Comparison of ENCODE assay signal across 8 mouse cellular contexts in the genomic region with DNA sequence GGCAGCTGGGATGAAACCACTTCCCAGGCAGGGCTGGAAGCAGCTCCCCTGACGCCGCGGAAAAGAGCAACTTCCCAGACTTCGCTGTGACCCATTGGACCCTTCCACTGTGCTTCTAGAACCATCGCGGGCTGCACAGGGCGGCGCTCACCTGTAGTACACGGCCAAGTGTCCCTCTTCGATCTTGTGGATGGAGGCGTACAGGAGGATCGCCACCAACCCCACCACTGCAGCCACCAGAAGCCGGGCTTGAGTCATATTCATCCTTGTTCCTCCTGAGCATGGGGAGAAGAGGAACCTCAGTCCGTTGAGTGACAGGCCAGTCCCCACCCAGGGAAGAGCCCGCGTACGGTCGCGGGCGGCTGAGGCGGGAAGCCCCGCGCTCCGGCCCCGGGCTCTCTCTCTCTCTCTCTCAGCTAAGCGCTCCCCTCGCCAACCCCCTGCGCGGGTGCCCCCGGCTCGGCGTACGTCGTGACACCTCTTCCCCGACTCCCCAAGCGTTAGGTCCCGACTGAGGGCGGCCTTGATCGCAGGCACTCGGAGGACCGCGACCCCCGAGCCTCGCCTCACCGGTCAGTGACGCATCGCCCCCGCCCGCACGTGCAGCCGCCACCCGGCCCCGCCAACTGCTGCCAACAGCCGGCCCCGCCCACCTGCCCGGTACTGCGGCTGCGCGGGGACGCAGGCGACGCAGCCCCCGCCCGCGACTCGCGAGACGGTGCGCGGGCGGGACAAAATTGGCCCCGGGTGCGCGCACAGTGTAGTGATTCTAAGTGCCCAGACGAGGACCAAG. TPM values are rescaled to one million over a fixed set of nuclear protein-coding genes. Genes with fewer than 3 reads are reported as not detected.
DNase-seq lines count a peak whose midpoint lies in the region; ATAC-seq and TF ChIP-seq lines count a peak whose summit lies in the region.

Erlin1 (minus strand) TSS at position 665 of the 793 bp plus-strand sequence.

- peak within 1 kb of the TSS; percentile 81 for H3K4me3 ChIP-seq in hindbrain, embryonic 10.5 days
- H3K4me3 ChIP-seq in lung, embryonic 16.5 days (ENCODE audit: low read length), result peak within 1 kb of the TSS; percentile 87
- peak within 1 kb of the TSS; percentile 79 for H3K4me3 ChIP-seq in thymus, adult 2 months (ENCODE audit: control insufficient read depth, insufficient read depth, low read length)

- H3K4me1 ChIP-seq in hindbrain, embryonic 10.5 days (replicated peaks), result peaks cover 25% of the 10 kb centered on the region
- H3K4me1 ChIP-seq in lung, embryonic 16.5 days (replicated peaks; ENCODE audit: control insufficient read depth, insufficient read depth, low read length), result peaks cover 14% of the 10 kb centered on the region
- no peaks in the 10 kb centered on the region for H3K4me1 ChIP-seq in thymus, adult 2 months (replicated peaks; ENCODE audit: control insufficient read depth, insufficient read depth, low read length)

- peak within 1 kb of the TSS; percentile 88 for H3K27ac ChIP-seq in hindbrain, embryonic 10.5 days
- H3K27ac ChIP-seq in lung, embryonic 16.5 days (ENCODE audit: low read length), result peak within 1 kb of the TSS; percentile 65
- H3K27ac ChIP-seq in thymus, adult 2 months (ENCODE audit: control insufficient read depth, insufficient read depth, low read length), result no peak within 1 kb of the TSS

- TF ChIP-seq CTCF in thymus, adult 2 months (IDR thresholded peaks at IDR 0.05; ENCODE audit: borderline replicate concordance, control insufficient read depth, extremely low read depth, insufficient read depth, low read length, poor library complexity), result no peak

- peak within 1 kb of the TSS; percentile 81 for H3K9ac ChIP-seq in lung, embryonic 16.5 days (ENCODE audit: low read length)

- under 1% methylated on average over 75 of the region's 75 CpGs for WGBS in hindbrain, embryonic 10.5 days
- WGBS in lung, embryonic 16.5 days, result under 1% methylated on average over 74 of the region's 75 CpGs
- under 1% methylated on average over 75 of the region's 75 CpGs for WGBS in thymus, adult 2 months

- peak within 1 kb of the TSS; percentile 67 for H3K4me2 ChIP-seq in lung, embryonic 16.5 days (ENCODE audit: low read depth, low read length)

- peak; percentile 78 for ATAC-seq in frontal cortex, adult (ENCODE audit: low TSS enrichment)
- ATAC-seq in lung, embryonic 16.5 days (ENCODE audit: low read depth), result peak; percentile 94

- TF ChIP-seq POLR2A in thymus, adult 2 months (IDR thresholded peaks at IDR 0.05; ENCODE audit: control insufficient read depth, extremely low read depth, insufficient read depth, low read length, poor library complexity), result no peak

- peaks cover 4% of the 10 kb centered on the region for H3K36me3 ChIP-seq in hindbrain, embryonic 10.5 days
- 0 out of 2 replicates have a peak, but pooled peaks cover 2% of the 10 kb centered on the region for H3K36me3 ChIP-seq in lung, embryonic 16.5 days (ENCODE audit: control insufficient read depth, insufficient read depth, low read length)
- peaks cover 2% of the 10 kb centered on the region; the same call in 1 of the 2 replicates for H3K36me3 ChIP-seq in thymus, adult 2 months (ENCODE audit: control insufficient read depth, insufficient read depth, low read length)

- no peaks in the 10 kb centered on the region; the same call in 1 of the 2 replicates for H3K27me3 ChIP-seq in hindbrain, embryonic 10.5 days (ENCODE audit: insufficient read depth, poor library complexity, severe bottlenecking)
- H3K27me3 ChIP-seq in lung, embryonic 16.5 days (ENCODE audit: control insufficient read depth, insufficient read depth, low read depth, low read length), result no peaks in the 10 kb centered on the region
- no peaks in the 10 kb centered on the region for H3K27me3 ChIP-seq in thymus, adult 2 months (ENCODE audit: control insufficient read depth, insufficient read depth, low read length)

- peak; percentile 90 for DNase-seq in Muller cell, postnatal 12 days (ENCODE audit: inconsistent ontology term)
- peak; percentile 87 for DNase-seq in cerebellum, adult 9-10 months
- DNase-seq in hindbrain, embryonic 10.5 days (ENCODE audit: low spot score), result peak; percentile 88
- DNase-seq in layer of hippocampus, adult 9-11 months, result peak; percentile 87
- DNase-seq in ovary, adult 18-20 months (ENCODE audit: low spot score), result peak; percentile 80
- peak; percentile 90 for DNase-seq in thymus, adult 2 months

- H3K9me3 ChIP-seq in hindbrain, embryonic 10.5 days, result no peaks in the 10 kb centered on the region
- no peaks in the 10 kb centered on the region for H3K9me3 ChIP-seq in lung, embryonic 16.5 days (ENCODE audit: control insufficient read depth, low read length)

RNA-seq across cellular contexts. Expression of gene Erlin1, which starts in this region (rescaled TPM):
- polyA plus RNA-seq in hindbrain, embryonic 10.5 days (2016; fragmentation: Nextera tagmentation; extraction: Ambion mirVana), result 18.5 and 24.3 TPM in 2 replicates
- 39.3 and 39.8 TPM in 2 replicates for polyA plus RNA-seq in lung, embryonic 16.5 days (2015; fragmentation: Nextera tagmentation; extraction: Ambion mirVana)
- polyA plus RNA-seq in thymus, adult 2 months (2012; rRNA removed), result 5.5 and 8.0 TPM in 2 replicates
